Mouse (Mus musculus): ENCODE measurements at regions not wholly inside any gene's neighbourhood (a gene's known extent, or its start where the extent isn't known, plus 50 kb on each side); places are given as distances from the start of the nearest gene placed in this dataset.

DNA sequence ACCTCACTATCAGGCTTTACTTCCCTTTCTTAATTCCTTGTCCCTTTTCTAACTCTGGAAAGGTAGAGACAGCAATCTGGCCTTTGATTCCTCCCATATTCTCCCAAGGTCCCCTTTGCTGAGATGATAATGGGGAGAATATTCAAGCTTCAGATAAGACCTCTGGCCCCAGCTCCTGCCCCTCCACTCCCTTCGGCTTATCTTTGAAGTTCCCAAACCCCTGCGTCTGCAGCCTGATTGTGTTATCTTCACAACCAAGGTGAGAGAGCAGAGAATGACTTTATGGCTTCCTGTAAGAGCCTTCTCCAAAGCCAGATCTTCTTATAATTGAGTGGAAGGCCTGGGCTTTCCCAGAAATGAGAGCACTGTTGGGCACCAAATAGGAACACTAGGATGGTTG is 882.6 kb upstream of the A1bg start:
- DNase-seq = no peak
- Histone ChIP-seq H3K36me3 (ENCODE audit: control insufficient read depth, insufficient read depth, low read length) (no peaks in the 10 kb centered on the region), H3K4me3 (ENCODE audit: control insufficient read depth, insufficient read depth, low read length) (no peak overlapping the region), H3K4me1 (replicated peaks; ENCODE audit: control insufficient read depth, insufficient read depth, low read length) (no peaks in the 10 kb centered on the region), H3K27ac (ENCODE audit: control insufficient read depth, insufficient read depth, low read length) (no peak overlapping the region), H3K27me3 (ENCODE audit: control insufficient read depth, insufficient read depth, low read length) (no peaks in the 10 kb centered on the region)
- TF ChIP-seq CTCF (IDR thresholded peaks at IDR 0.05; ENCODE audit: borderline replicate concordance, control insufficient read depth, extremely low read depth, insufficient read depth, low read length, poor library complexity) (no peak), POLR2A (IDR thresholded peaks at IDR 0.05; ENCODE audit: control insufficient read depth, extremely low read depth, insufficient read depth, low read length, poor library complexity) (no peak)
- 97% methylated on average over 2 of the region's 2 CpGs for WGBS

GRCm38 (mm10) chr15:61800155-61800554 is 877.3 kb upstream of the A1bg start:
- H3K4me3 ChIP-seq (ENCODE audit: control insufficient read depth, insufficient read depth, low read length) = no peak overlapping the region
- H3K27ac ChIP-seq (ENCODE audit: control insufficient read depth, insufficient read depth, low read length) = no peak overlapping the region
- WGBS = 90% methylated on average over 4 of the region's 4 CpGs
- TF ChIP-seq POLR2A (IDR thresholded peaks at IDR 0.05; ENCODE audit: control insufficient read depth, extremely low read depth, insufficient read depth, low read length, poor library complexity) (no peak), CTCF (IDR thresholded peaks at IDR 0.05; ENCODE audit: borderline replicate concordance, control insufficient read depth, extremely low read depth, insufficient read depth, low read length, poor library complexity) (no peak)
- no peak for DNase-seq
- no peaks in the 10 kb centered on the region for H3K4me1 ChIP-seq (replicated peaks; ENCODE audit: control insufficient read depth, insufficient read depth, low read length)
- no peaks in the 10 kb centered on the region for H3K36me3 ChIP-seq (ENCODE audit: control insufficient read depth, insufficient read depth, low read length)
- H3K27me3 ChIP-seq (ENCODE audit: control insufficient read depth, insufficient read depth, low read length) = no peaks in the 10 kb centered on the region

DNA sequence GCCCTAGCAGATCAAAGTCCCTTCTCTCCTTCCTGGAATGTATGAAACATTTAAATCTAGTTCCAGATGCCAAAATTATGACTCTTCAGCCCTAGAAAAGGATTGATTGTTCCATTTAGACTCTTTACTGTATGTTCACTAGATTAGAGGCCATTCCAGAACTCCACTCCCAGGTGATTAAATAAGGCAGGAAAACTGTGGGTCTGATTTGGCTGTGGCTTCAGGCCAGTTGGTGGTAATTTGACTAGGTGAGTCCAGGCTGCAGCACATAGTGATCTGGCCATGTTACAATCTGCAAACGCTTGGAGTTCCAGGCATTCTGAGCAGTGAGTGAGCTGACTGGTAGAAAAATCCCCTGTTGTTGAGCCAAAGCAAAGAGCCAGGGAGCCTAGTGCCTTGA is 875.0 kb upstream of the A1bg start:
- DNase-seq = no peak
- WGBS = 80% methylated on average over 1 of the region's 1 CpGs
- H3K27me3 ChIP-seq (ENCODE audit: control insufficient read depth, insufficient read depth, low read length) = no peaks in the 10 kb centered on the region
- no peaks in the 10 kb centered on the region for H3K36me3 ChIP-seq (ENCODE audit: control insufficient read depth, insufficient read depth, low read length)
- H3K4me3 ChIP-seq (ENCODE audit: control insufficient read depth, insufficient read depth, low read length) = no peak overlapping the region
- H3K4me1 ChIP-seq (replicated peaks; ENCODE audit: control insufficient read depth, insufficient read depth, low read length) = no peaks in the 10 kb centered on the region
- TF ChIP-seq POLR2A (IDR thresholded peaks at IDR 0.05; ENCODE audit: control insufficient read depth, extremely low read depth, insufficient read depth, low read length, poor library complexity) (no peak), CTCF (IDR thresholded peaks at IDR 0.05; ENCODE audit: borderline replicate concordance, control insufficient read depth, extremely low read depth, insufficient read depth, low read length, poor library complexity) (no peak)
- no peak overlapping the region for H3K27ac ChIP-seq (ENCODE audit: control insufficient read depth, insufficient read depth, low read length)

GRCm38 (mm10) chr15:61794506-61794905 is 871.7 kb upstream of the A1bg start:
- Histone ChIP-seq H3K4me3 (ENCODE audit: control insufficient read depth, insufficient read depth, low read length) (no peak overlapping the region), H3K36me3 (ENCODE audit: control insufficient read depth, insufficient read depth, low read length) (no peaks in the 10 kb centered on the region), H3K4me1 (replicated peaks; ENCODE audit: control insufficient read depth, insufficient read depth, low read length) (no peaks in the 10 kb centered on the region), H3K27ac (ENCODE audit: control insufficient read depth, insufficient read depth, low read length) (no peak overlapping the region), H3K27me3 (ENCODE audit: control insufficient read depth, insufficient read depth, low read length) (no peaks in the 10 kb centered on the region)
- WGBS = 92% methylated on average over 3 of the region's 3 CpGs
- DNase-seq = no peak
- TF ChIP-seq CTCF (IDR thresholded peaks at IDR 0.05; ENCODE audit: borderline replicate concordance, control insufficient read depth, extremely low read depth, insufficient read depth, low read length, poor library complexity) = no peak
- no peak for TF ChIP-seq POLR2A (IDR thresholded peaks at IDR 0.05; ENCODE audit: control insufficient read depth, extremely low read depth, insufficient read depth, low read length, poor library complexity)

- WGBS = 78% methylated on average over 7 of the region's 7 CpGs
- Histone ChIP-seq H3K27me3 (ENCODE audit: control insufficient read depth, insufficient read depth, low read length) (no peaks in the 10 kb centered on the region), H3K36me3 (ENCODE audit: control insufficient read depth, insufficient read depth, low read length) (no peaks in the 10 kb centered on the region), H3K4me3 (ENCODE audit: control insufficient read depth, insufficient read depth, low read length) (no peak overlapping the region), H3K27ac (ENCODE audit: control insufficient read depth, insufficient read depth, low read length) (no peak overlapping the region), H3K4me1 (replicated peaks; ENCODE audit: control insufficient read depth, insufficient read depth, low read length) (no peaks in the 10 kb centered on the region)
- no peak for TF ChIP-seq CTCF (IDR thresholded peaks at IDR 0.05; ENCODE audit: borderline replicate concordance, control insufficient read depth, extremely low read depth, insufficient read depth, low read length, poor library complexity)
- no peak for TF ChIP-seq POLR2A (IDR thresholded peaks at IDR 0.05; ENCODE audit: control insufficient read depth, extremely low read depth, insufficient read depth, low read length, poor library complexity)
- DNase-seq = no peak
Observed at GRCm38 (mm10) chr15:61789847-61790562, 867.2 kb upstream of the A1bg start.

DNA sequence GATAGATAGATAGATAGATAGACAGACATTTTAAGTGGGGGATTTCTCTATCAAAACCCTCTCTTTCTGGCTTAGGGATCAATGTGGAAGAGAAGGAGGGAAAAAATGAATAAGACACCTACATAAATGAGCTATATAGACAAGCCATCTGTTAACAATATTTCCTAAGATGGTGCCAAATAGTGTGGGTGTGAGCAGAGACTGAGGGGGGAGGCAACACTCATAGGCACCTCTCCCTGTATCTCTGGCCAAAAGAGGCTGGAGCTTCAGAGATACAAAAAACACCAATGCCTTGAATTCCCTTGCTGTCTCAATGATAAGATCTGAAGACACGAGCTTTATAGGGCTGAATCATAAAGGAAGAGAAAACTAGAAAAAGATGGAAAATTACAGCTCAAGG is 864.2 kb upstream of the A1bg start:
- Histone ChIP-seq H3K27me3 (ENCODE audit: control insufficient read depth, insufficient read depth, low read length) (no peaks in the 10 kb centered on the region), H3K4me3 (ENCODE audit: control insufficient read depth, insufficient read depth, low read length) (no peak overlapping the region), H3K4me1 (replicated peaks; ENCODE audit: control insufficient read depth, insufficient read depth, low read length) (no peaks in the 10 kb centered on the region), H3K36me3 (ENCODE audit: control insufficient read depth, insufficient read depth, low read length) (no peaks in the 10 kb centered on the region), H3K27ac (ENCODE audit: control insufficient read depth, insufficient read depth, low read length) (no peak overlapping the region)
- no peak for DNase-seq
- 89% methylated on average over 1 of the region's 1 CpGs for WGBS
- TF ChIP-seq CTCF (IDR thresholded peaks at IDR 0.05; ENCODE audit: borderline replicate concordance, control insufficient read depth, extremely low read depth, insufficient read depth, low read length, poor library complexity) (no peak), POLR2A (IDR thresholded peaks at IDR 0.05; ENCODE audit: control insufficient read depth, extremely low read depth, insufficient read depth, low read length, poor library complexity) (no peak)

DNA sequence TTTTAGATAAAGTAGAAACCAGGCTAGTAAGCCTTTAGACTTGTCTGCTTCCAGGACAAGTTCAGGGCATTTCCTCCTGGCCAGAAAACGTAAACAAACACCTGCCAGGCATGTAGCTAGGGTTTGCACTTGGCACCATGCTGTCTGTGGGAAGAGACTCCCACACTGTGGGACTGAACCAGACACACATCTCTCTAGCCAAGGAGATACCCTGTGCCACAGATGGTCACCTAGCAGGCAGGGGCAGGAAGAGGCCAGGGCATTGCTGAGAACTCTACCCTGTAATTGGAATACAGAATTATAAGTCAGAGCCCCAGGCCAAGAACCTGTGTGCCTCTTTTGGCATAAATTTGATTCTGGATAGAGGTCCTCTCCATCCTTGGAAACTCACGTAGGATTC is 858.7 kb upstream of the A1bg start:
- WGBS = 95% methylated on average over 2 of the region's 2 CpGs
- TF ChIP-seq CTCF (IDR thresholded peaks at IDR 0.05; ENCODE audit: borderline replicate concordance, control insufficient read depth, extremely low read depth, insufficient read depth, low read length, poor library complexity) (no peak), POLR2A (IDR thresholded peaks at IDR 0.05; ENCODE audit: control insufficient read depth, extremely low read depth, insufficient read depth, low read length, poor library complexity) (no peak)
- DNase-seq = no peak
- Histone ChIP-seq H3K36me3 (ENCODE audit: control insufficient read depth, insufficient read depth, low read length) (no peaks in the 10 kb centered on the region), H3K27me3 (ENCODE audit: control insufficient read depth, insufficient read depth, low read length) (no peaks in the 10 kb centered on the region), H3K4me3 (ENCODE audit: control insufficient read depth, insufficient read depth, low read length) (no peak overlapping the region), H3K4me1 (replicated peaks; ENCODE audit: control insufficient read depth, insufficient read depth, low read length) (no peaks in the 10 kb centered on the region), H3K27ac (ENCODE audit: control insufficient read depth, insufficient read depth, low read length) (no peak overlapping the region)
